Mouse (Mus musculus) brain, embryonic 14.5 days (tissue): ENCODE measurements around the gene Tekt2. TPM values are rescaled to one million over a fixed set of nuclear protein-coding genes. Genes with fewer than 3 reads are reported as not detected.
A peak's percentile ranks its signal among the peaks of the same experiment; 100 is the strongest.

ENCODE experiments used
- DNase-seq: peaks from one replicate; pipeline ENCODE4 v3.0.0-alpha.2; 2011; ENCODE audit warnings: low read depth
- CTCF ChIP-seq: fragments of 200-500 bp; IDR thresholded peaks from 2 replicates; pipeline ENCODE4 v1.5.1; 2012; ENCODE audit warnings: inconsistent platforms, mild to moderate bottlenecking, moderate library complexity, borderline replicate concordance; ENCODE audit not compliant: insufficient read depth, insufficient read length; ENCODE audit errors: extremely low read depth
- POLR2A ChIP-seq: fragments of 200-500 bp; IDR thresholded peaks from 2 replicates; pipeline ENCODE4 v1.6.1; 2012; ENCODE audit warnings: mild to moderate bottlenecking, inconsistent platforms, borderline replicate concordance; ENCODE audit not compliant: poor library complexity, insufficient read depth, insufficient read length, severe bottlenecking; ENCODE audit errors: extremely low read depth
- polyA plus RNA-seq: library from polyadenylated mRNA; depleted of rRNA; stranded (reverse); fragments of >200 nt; gene quantifications from 2 replicates; pipeline ENCODE4 v1.2.3, GENCODE M21; 2012; rRNA removed

Gene Tekt2
- 14.8 and 21.6 TPM in 2 replicates for polyA plus RNA-seq

- TF ChIP-seq POLR2A: no peak
- TF ChIP-seq CTCF: no peak
- DNase-seq: peak; percentile 31
These were observed at the start of gene Tekt2 for GRCm38 (mm10) chr4:126325281-126325861. Gene Tekt2 (minus strand): TSS chr4:126325688.

GRCm38 (mm10) chr4:126371497-126371896 is 46.0 kb upstream of the Tekt2 start:
- peak; percentile 24 for DNase-seq
- TF ChIP-seq CTCF: no peak
- TF ChIP-seq POLR2A: no peak

- TF ChIP-seq POLR2A: no peak
- TF ChIP-seq CTCF: no peak
These were observed 34.6 kb upstream of the Tekt2 start for GRCm38 (mm10) chr4:126360069-126360468.

DNA sequence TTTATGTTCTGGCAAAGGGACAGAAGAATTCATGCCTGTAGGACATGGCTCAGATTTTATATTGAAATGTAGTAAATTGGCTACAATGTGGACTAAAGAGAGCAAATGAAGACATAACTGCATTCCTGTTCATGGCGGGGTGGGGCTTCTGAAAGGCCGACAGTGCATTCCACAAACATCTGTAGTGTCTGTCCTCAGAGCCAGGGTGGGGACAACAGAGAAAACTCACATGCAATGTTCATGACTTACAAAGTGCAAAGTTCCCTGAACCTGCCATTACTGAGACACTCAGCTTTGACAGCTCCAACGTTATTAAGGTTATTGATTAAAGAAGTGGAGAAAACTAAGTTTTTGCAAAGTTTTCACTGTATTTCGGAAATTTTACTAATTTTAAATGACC is 18.0 kb upstream of the Tekt2 start:
- no peak for TF ChIP-seq CTCF
- TF ChIP-seq POLR2A: no peak
- no peak for DNase-seq

More at GRCm38 (mm10) chr4:126360069-126360468, 34.6 kb upstream of the Tekt2 start:
- no peak for DNase-seq

DNA sequence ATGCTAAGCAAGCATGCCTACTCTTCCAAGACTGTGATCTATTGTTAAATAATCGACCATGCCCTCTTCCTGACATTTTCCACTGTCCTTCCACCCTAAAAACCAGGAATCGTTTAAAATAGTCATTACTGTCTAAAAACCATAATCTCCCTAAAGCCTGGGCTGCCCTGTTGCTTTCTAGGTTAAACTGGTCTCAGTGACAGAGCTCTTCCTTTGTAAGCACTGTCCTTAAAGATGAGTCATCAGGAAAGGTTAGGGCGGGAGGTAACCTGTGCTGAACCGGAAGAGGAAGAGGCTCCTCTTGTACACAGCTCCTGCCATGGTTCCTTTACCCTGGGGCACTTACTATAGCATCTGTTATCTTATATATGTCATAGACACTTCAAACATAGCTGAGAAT is 14.0 kb upstream of the Tekt2 start:
- TF ChIP-seq POLR2A: no peak
- TF ChIP-seq CTCF: no peak
- no peak for DNase-seq

GRCm38 (mm10) chr4:126332358-126332757 is 6.9 kb upstream of the Tekt2 start:
- TF ChIP-seq CTCF: peak; percentile 32; the same call in 1 of the 2 replicates
- no peak for TF ChIP-seq POLR2A
- DNase-seq: no peak

DNA sequence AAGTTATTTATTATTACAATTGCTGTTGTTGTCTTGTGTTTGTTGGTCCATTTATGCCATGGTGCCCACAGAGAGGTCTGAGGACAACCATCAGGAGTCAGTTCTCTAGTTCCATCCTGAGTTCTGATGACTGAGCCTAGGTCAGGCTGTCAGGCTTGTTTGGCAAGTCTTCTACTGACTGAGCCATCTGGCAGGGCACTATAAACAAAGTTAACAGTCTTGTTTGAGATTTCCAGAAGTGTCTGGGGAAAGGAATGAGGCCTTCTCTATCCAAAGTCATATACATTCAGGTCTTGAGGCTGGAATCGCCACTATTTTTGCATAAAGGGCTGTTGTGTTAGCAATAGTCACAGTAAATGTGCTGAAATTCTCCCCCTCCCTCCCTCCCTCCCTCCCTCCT is 6.3 kb upstream of the Tekt2 start:
- TF ChIP-seq CTCF (no peak), POLR2A (no peak)
- no peak for DNase-seq

- TF ChIP-seq CTCF (no peak), POLR2A (no peak)
- no peak for DNase-seq
These were observed 4.8 kb upstream of the Tekt2 start for GRCm38 (mm10) chr4:126330295-126330694.

- DNase-seq: no peak
- TF ChIP-seq POLR2A: no peak
- TF ChIP-seq CTCF: no peak; the same call in 1 of the 2 replicates
These were observed 548 bp upstream of the Tekt2 start for GRCm38 (mm10) chr4:126326036-126326435.

- TF ChIP-seq CTCF (no peak), POLR2A (no peak)
- DNase-seq: peak; percentile 57
These were observed 627 bp downstream of the Tekt2 start for GRCm38 (mm10) chr4:126324861-126325260.

- DNase-seq: no peak
- TF ChIP-seq POLR2A (no peak), CTCF (no peak)
These were observed 2.8 kb downstream of the Tekt2 start for GRCm38 (mm10) chr4:126322646-126323045.

GRCm38 (mm10) chr4:126321854-126322511 is 3.5 kb downstream of the Tekt2 start:
- TF ChIP-seq POLR2A (no peak), CTCF (no peak)
- no peak for DNase-seq
